Mouse (Mus musculus): ENCODE measurements at regions not wholly inside any gene's neighbourhood (a gene's known extent, or its start where the extent isn't known, plus 50 kb on each side); places are given as distances from the start of the nearest gene placed in this dataset.
A peak's percentile ranks its signal among the peaks of the same experiment; 100 is the strongest.

DNA sequence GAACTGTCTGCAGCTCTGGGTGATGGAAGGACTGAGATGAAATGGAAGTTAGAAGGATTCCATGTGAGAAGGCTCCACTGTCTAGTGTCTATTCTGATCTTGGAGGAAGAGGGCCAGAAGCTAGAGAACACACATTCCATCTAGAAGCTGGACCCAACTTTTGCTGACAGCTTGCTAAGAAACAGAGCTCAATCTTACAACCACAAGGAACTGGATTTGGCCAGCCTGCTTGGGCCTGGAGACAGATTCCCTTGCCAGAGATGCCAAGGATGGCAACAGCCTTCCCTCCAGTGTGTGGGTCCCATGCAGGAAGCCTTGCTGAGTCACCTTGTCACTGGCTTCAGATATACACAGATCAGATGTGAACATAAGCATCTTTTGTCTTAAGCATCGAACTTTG is 591.0 kb downstream of the Tns3 start:
- no peaks in the 10 kb centered on the region for H3K4me1 ChIP-seq (ENCODE audit: control insufficient read depth, insufficient read depth, low read length)
- H3K36me3 ChIP-seq (replicated peaks; ENCODE audit: control insufficient read depth, insufficient read depth, low read depth, low read length): no peaks in the 10 kb centered on the region
- H3K4me2 ChIP-seq (ENCODE audit: low read depth, low read length): no peak overlapping the region
- no peak for DNase-seq (ENCODE audit: low spot score)
- H3K4me3 ChIP-seq (ENCODE audit: low read depth, low read length): no peak overlapping the region
- no peak overlapping the region for H3K27ac ChIP-seq (replicated peaks; ENCODE audit: low read depth, low read length)
- no peak overlapping the region for H3K9ac ChIP-seq (replicated peaks; ENCODE audit: low read length)
- no peak for ATAC-seq (replicated peaks; ENCODE audit: insufficient number of reproducible peaks, low FRiP score, low TSS enrichment, low read depth)
- H3K27me3 ChIP-seq (ENCODE audit: control insufficient read depth, insufficient read depth, low read length): no peaks in the 10 kb centered on the region
- 84% methylated on average over 1 of the region's 1 CpGs for WGBS
- H3K9me3 ChIP-seq (replicated peaks; ENCODE audit: control insufficient read depth, low read length): no peaks in the 10 kb centered on the region

DNA sequence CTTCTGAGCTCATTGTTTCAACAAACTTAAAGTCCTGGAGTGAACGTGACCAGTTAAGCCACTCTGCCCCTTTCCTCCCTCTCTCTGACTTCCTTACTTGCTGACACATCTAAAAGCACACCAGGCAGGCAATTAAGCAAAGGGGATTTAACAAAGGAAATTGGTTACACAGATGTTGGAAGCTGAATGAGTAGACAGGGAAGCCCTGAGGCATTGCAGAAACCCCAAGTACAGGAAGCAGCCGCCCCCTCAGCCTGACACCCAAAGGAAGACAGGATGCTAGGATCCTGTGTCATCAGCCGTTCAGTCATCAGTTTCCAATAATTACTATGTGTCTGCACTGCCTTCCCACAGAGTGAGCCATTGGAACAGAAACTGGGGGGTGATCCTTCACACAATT is 595.5 kb downstream of the Tns3 start:
- H3K27me3 ChIP-seq (ENCODE audit: control insufficient read depth, insufficient read depth, low read length): no peaks in the 10 kb centered on the region
- H3K9me3 ChIP-seq (replicated peaks; ENCODE audit: control insufficient read depth, low read length): no peaks in the 10 kb centered on the region
- no peak overlapping the region for H3K9ac ChIP-seq (replicated peaks; ENCODE audit: low read length)
- H3K4me1 ChIP-seq (ENCODE audit: control insufficient read depth, insufficient read depth, low read length): no peaks in the 10 kb centered on the region
- 0 out of 2 replicates have a peak, but pooled peaks have one; percentile 44 for ATAC-seq (replicated peaks; ENCODE audit: insufficient number of reproducible peaks, low FRiP score, low TSS enrichment, low read depth)
- H3K27ac ChIP-seq (replicated peaks; ENCODE audit: low read depth, low read length): no peak overlapping the region
- H3K4me2 ChIP-seq (ENCODE audit: low read depth, low read length): no peak overlapping the region; the same call in 1 of the 2 replicates
- peak; percentile 45 for DNase-seq (ENCODE audit: low spot score)
- no peaks in the 10 kb centered on the region for H3K36me3 ChIP-seq (replicated peaks; ENCODE audit: control insufficient read depth, insufficient read depth, low read depth, low read length)
- 9% methylated on average over 3 of the region's 3 CpGs for WGBS
- H3K4me3 ChIP-seq (ENCODE audit: low read depth, low read length): no peak overlapping the region

DNA sequence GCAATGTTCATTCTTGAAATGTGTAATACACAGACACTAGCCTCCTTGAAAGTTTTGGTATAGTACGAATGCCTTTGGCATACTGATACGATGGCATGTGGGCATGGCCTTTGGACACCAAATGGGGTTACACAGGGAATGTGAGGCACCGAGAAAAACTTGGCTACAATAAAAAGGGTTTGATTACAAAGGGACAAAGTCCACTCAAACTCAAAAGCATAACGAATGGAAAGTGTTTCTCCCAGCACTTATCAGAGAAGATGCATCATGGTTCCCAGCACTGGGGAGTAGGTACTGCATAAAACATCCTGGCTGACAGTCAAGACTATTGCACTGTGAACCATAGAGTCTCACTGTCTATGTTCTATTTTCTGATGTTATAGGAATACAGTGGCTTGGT is 597.0 kb downstream of the Tns3 start:
- no peak overlapping the region for H3K27ac ChIP-seq (replicated peaks; ENCODE audit: low read depth, low read length)
- H3K4me3 ChIP-seq (ENCODE audit: low read depth, low read length): no peak overlapping the region
- H3K4me1 ChIP-seq (ENCODE audit: control insufficient read depth, insufficient read depth, low read length): no peaks in the 10 kb centered on the region
- ATAC-seq (replicated peaks; ENCODE audit: insufficient number of reproducible peaks, low FRiP score, low TSS enrichment, low read depth) (no peak), DNase-seq (ENCODE audit: low spot score) (no peak)
- no peaks in the 10 kb centered on the region for H3K36me3 ChIP-seq (replicated peaks; ENCODE audit: control insufficient read depth, insufficient read depth, low read depth, low read length)
- H3K4me2 ChIP-seq (ENCODE audit: low read depth, low read length): no peak overlapping the region
- H3K27me3 ChIP-seq (ENCODE audit: control insufficient read depth, insufficient read depth, low read length): no peaks in the 10 kb centered on the region
- H3K9me3 ChIP-seq (replicated peaks; ENCODE audit: control insufficient read depth, low read length): no peaks in the 10 kb centered on the region
- WGBS: 91% methylated on average over 4 of the region's 4 CpGs
- no peak overlapping the region for H3K9ac ChIP-seq (replicated peaks; ENCODE audit: low read length)

DNA sequence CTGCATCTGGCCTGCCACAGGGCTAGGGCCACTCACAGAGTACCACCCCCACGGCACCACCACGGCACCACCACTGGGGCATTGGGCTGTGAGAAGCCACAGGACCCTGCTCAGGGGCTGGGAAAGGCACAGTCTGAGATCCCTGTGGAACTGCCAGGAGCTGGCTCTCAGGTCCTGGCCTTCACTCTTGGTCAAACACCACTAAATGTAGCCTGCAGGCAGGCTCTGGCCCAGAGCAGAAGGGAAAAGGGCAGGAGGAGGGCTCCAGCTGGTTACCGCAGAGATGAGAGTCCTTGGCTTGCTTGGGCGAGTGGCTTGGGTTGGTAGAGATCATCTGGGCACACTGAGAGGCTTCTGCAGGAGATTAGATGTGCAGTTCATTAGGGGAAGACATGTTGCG is 598.5 kb downstream of the Tns3 start:
- no peak overlapping the region for H3K4me3 ChIP-seq (ENCODE audit: low read depth, low read length)
- no peaks in the 10 kb centered on the region for H3K27me3 ChIP-seq (ENCODE audit: control insufficient read depth, insufficient read depth, low read length)
- no peak overlapping the region for H3K4me2 ChIP-seq (ENCODE audit: low read depth, low read length)
- no peak overlapping the region for H3K27ac ChIP-seq (replicated peaks; ENCODE audit: low read depth, low read length)
- H3K9ac ChIP-seq (replicated peaks; ENCODE audit: low read length): no peak overlapping the region
- DNase-seq (ENCODE audit: low spot score) (no peak), ATAC-seq (replicated peaks; ENCODE audit: insufficient number of reproducible peaks, low FRiP score, low TSS enrichment, low read depth) (no peak)
- H3K4me1 ChIP-seq (ENCODE audit: control insufficient read depth, insufficient read depth, low read length): no peaks in the 10 kb centered on the region
- WGBS: 82% methylated on average over 5 of the region's 5 CpGs
- no peaks in the 10 kb centered on the region for H3K9me3 ChIP-seq (replicated peaks; ENCODE audit: control insufficient read depth, low read length)
- no peaks in the 10 kb centered on the region for H3K36me3 ChIP-seq (replicated peaks; ENCODE audit: control insufficient read depth, insufficient read depth, low read depth, low read length)

DNA sequence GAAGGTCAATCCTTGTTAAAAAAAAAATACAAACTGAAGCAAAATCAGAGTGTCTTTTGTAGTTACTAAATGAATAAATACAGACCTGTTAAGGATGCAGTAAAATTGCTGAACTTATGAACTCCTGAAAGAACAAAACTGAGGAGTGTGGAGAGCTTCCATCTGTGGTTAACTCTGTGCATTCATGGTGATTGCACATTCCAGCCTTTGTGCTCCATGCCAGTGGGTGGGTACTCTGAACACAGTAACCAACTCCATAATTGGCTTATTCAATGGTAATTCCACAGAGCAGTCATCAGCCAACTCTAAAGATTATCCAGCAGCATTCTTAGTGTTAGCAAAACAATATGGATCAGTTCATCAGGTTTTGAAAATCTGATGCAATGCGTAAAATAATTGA is 599.2 kb downstream of the Tns3 start:
- Histone ChIP-seq H3K9me3 (replicated peaks; ENCODE audit: control insufficient read depth, low read length) (no peaks in the 10 kb centered on the region), H3K4me2 (ENCODE audit: low read depth, low read length) (no peak overlapping the region), H3K9ac (replicated peaks; ENCODE audit: low read length) (no peak overlapping the region), H3K27me3 (ENCODE audit: control insufficient read depth, insufficient read depth, low read length) (no peaks in the 10 kb centered on the region), H3K4me1 (ENCODE audit: control insufficient read depth, insufficient read depth, low read length) (no peaks in the 10 kb centered on the region), H3K27ac (replicated peaks; ENCODE audit: low read depth, low read length) (no peak overlapping the region), H3K36me3 (replicated peaks; ENCODE audit: control insufficient read depth, insufficient read depth, low read depth, low read length) (no peaks in the 10 kb centered on the region), H3K4me3 (ENCODE audit: low read depth, low read length) (no peak overlapping the region)
- ATAC-seq (replicated peaks; ENCODE audit: insufficient number of reproducible peaks, low FRiP score, low TSS enrichment, low read depth) (no peak), DNase-seq (ENCODE audit: low spot score) (no peak)
- WGBS: 98% methylated on average over 1 of the region's 1 CpGs

DNA sequence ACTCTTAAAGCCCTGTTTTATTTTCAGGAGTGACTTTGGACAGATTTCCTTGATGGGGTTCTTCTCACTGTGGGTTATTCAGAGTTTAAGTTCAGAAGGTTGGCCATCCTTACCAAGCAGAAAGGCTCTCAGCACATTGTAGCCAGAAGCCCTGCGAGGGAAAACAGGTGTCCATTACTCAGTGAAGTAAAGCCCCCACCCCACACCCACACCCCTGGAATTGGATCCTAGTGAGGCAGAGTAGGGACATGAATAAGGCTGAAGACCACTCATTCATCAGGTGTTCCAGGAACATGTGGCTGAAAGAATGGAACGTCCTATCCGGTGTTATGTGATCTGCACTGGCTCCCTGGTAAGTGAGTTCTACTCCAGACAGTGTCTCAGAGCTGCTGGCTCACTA is 602.3 kb downstream of the Tns3 start:
- Histone ChIP-seq H3K27me3 (ENCODE audit: control insufficient read depth, insufficient read depth, low read length) (no peaks in the 10 kb centered on the region), H3K36me3 (replicated peaks; ENCODE audit: control insufficient read depth, insufficient read depth, low read depth, low read length) (no peaks in the 10 kb centered on the region), H3K4me2 (ENCODE audit: low read depth, low read length) (no peak overlapping the region), H3K9ac (replicated peaks; ENCODE audit: low read length) (no peak overlapping the region), H3K4me1 (ENCODE audit: control insufficient read depth, insufficient read depth, low read length) (no peaks in the 10 kb centered on the region), H3K27ac (replicated peaks; ENCODE audit: low read depth, low read length) (no peak overlapping the region), H3K4me3 (ENCODE audit: low read depth, low read length) (no peak overlapping the region), H3K9me3 (replicated peaks; ENCODE audit: control insufficient read depth, low read length) (no peaks in the 10 kb centered on the region)
- no peak for ATAC-seq (replicated peaks; ENCODE audit: insufficient number of reproducible peaks, low FRiP score, low TSS enrichment, low read depth)
- WGBS: 80% methylated on average over 3 of the region's 3 CpGs
- no peak for DNase-seq (ENCODE audit: low spot score)

DNA sequence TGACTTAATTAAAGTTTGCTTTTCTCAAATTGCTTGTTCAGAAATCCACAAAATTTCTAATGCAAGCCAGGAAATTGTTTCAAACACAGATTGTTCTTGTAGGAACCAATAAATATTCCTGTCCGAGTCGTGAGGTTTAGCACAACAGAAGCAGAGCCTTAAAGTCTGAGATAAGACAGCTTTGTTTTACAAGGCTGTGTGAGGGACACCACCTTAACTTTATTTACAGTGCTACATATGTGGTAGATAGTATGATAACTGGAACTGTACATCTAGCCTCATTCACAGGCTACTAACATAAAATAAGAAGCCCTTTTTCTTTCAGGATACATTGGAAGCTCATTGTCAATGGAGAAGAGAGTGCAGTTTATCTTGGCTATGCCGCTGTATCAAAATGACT is 602.8 kb downstream of the Tns3 start:
- Histone ChIP-seq H3K36me3 (replicated peaks; ENCODE audit: control insufficient read depth, insufficient read depth, low read depth, low read length) (no peaks in the 10 kb centered on the region), H3K4me3 (ENCODE audit: low read depth, low read length) (no peak overlapping the region), H3K9ac (replicated peaks; ENCODE audit: low read length) (no peak overlapping the region), H3K27me3 (ENCODE audit: control insufficient read depth, insufficient read depth, low read length) (no peaks in the 10 kb centered on the region), H3K9me3 (replicated peaks; ENCODE audit: control insufficient read depth, low read length) (no peaks in the 10 kb centered on the region), H3K4me1 (ENCODE audit: control insufficient read depth, insufficient read depth, low read length) (no peaks in the 10 kb centered on the region), H3K4me2 (ENCODE audit: low read depth, low read length) (no peak overlapping the region), H3K27ac (replicated peaks; ENCODE audit: low read depth, low read length) (no peak overlapping the region)
- DNase-seq (ENCODE audit: low spot score): no peak
- ATAC-seq (replicated peaks; ENCODE audit: insufficient number of reproducible peaks, low FRiP score, low TSS enrichment, low read depth): no peak
- WGBS: 85% methylated on average over 3 of the region's 3 CpGs

DNA sequence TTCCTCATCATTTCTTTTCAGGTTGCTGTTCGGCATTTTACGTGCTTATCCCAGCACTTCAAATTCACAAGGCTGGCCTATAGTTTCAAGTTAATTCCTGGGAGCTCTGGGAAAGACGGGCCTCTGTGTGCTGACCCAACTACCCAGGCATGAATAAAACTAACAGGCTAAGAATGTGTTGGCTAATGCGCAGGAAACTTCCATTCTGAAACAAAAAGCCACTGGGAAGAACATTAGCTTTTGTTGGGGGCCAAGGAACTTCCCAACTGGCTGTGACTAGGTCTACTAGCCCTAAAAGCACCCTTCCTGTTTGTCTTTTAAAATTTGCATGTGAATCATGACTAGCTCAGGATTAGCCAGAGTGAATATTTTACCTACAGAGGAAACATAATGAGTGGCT is 612.8 kb downstream of the Tns3 start:
- DNase-seq (ENCODE audit: low spot score) (no peak), ATAC-seq (replicated peaks; ENCODE audit: insufficient number of reproducible peaks, low FRiP score, low TSS enrichment, low read depth) (no peak)
- H3K36me3 ChIP-seq (replicated peaks; ENCODE audit: control insufficient read depth, insufficient read depth, low read depth, low read length): no peaks in the 10 kb centered on the region
- H3K27ac ChIP-seq (replicated peaks; ENCODE audit: low read depth, low read length): no peak overlapping the region
- H3K4me3 ChIP-seq (ENCODE audit: low read depth, low read length): no peak overlapping the region
- WGBS: 39% methylated on average over 4 of the region's 4 CpGs
- no peaks in the 10 kb centered on the region for H3K9me3 ChIP-seq (replicated peaks; ENCODE audit: control insufficient read depth, low read length)
- H3K27me3 ChIP-seq (ENCODE audit: control insufficient read depth, insufficient read depth, low read length): no peaks in the 10 kb centered on the region
- H3K4me2 ChIP-seq (ENCODE audit: low read depth, low read length): no peak overlapping the region
- no peaks in the 10 kb centered on the region for H3K4me1 ChIP-seq (ENCODE audit: control insufficient read depth, insufficient read depth, low read length)
- H3K9ac ChIP-seq (replicated peaks; ENCODE audit: low read length): no peak overlapping the region

DNA sequence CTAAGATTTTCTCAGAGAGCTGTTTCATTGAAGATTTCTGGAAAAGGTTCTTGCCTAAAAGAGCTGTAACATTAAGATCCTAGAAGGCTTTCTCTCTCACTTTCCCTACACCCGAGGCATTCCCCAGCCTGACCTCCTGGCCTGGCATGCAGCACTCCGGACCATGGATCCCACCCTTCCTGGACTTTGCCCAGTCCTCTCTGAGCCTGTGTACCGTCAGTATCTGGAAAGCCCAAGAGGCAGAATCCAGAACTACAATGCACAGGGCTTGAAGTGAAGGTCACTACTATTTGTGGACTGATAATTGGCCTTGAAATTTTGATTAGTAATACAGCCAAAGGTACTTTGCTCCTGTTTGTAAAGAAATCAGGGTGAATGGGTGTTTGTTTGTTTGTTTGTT is 619.2 kb downstream of the Tns3 start:
- Histone ChIP-seq H3K27me3 (ENCODE audit: control insufficient read depth, insufficient read depth, low read length) (no peaks in the 10 kb centered on the region), H3K4me1 (ENCODE audit: control insufficient read depth, insufficient read depth, low read length) (no peaks in the 10 kb centered on the region), H3K36me3 (replicated peaks; ENCODE audit: control insufficient read depth, insufficient read depth, low read depth, low read length) (no peaks in the 10 kb centered on the region), H3K9me3 (replicated peaks; ENCODE audit: control insufficient read depth, low read length) (no peaks in the 10 kb centered on the region), H3K9ac (replicated peaks; ENCODE audit: low read length) (no peak overlapping the region), H3K27ac (replicated peaks; ENCODE audit: low read depth, low read length) (no peak overlapping the region), H3K4me2 (ENCODE audit: low read depth, low read length) (no peak overlapping the region), H3K4me3 (ENCODE audit: low read depth, low read length) (no peak overlapping the region)
- DNase-seq (ENCODE audit: low spot score) (no peak), ATAC-seq (replicated peaks; ENCODE audit: insufficient number of reproducible peaks, low FRiP score, low TSS enrichment, low read depth) (no peak)
- 69% methylated on average over 3 of the region's 3 CpGs for WGBS

All from embryonic facial prominence, embryonic 11.5 days (tissue).